Mouse (Mus musculus) lung, adult 2 months (tissue): ENCODE data around the gene Zfp524.

Experiments
- CTCF ChIP-seq: fragments of 200-500 bp; IDR thresholded peaks from 2 replicates; pipeline ENCODE4 v1.5.1; 2011; ENCODE audit warnings: mild to moderate bottlenecking, low read length, control low read depth; ENCODE audit not compliant: insufficient read depth
- POLR2A ChIP-seq: fragments of 200-500 bp; IDR thresholded peaks from 2 replicates; pipeline ENCODE4 v1.6.1; 2011; ENCODE audit warnings: low read depth, mild to moderate bottlenecking, control low read depth, low read length, borderline replicate concordance; ENCODE audit errors: extremely low read depth

DNA sequence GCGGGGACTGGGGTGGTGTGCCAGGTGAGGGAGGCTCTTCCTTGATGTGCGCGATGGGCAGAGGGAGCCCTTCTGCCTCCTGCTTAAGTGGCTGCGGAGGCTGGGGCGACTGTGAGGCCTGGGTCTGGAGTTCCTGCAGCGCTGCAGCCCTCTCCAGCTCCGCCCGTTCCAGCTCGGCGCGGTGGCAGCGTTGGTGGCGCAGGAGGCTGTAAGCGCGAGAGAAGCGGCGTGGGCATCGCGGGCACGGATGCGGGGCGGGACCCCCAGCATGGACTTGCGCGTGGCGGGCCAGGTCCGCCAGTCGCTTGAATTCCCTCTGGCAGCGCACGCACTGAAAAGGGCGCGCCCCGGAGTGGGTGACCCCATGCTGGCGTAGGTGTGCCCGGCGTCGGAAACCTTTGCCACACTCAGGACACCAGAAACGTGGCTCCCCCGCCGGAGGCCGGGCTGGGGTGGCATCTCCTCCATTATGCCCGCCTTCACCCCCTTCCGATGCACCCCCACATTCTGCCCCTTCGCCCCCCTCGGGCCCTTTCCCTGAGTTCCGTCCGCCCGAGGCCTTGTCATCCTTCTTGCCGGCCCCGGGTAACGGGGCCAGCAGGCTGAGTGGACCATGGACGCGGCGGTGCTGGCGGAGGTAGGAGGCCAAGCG is 20.7 kb upstream of the Zfp524 start:
- TF ChIP-seq CTCF (no peak), POLR2A (no peak)
